Mouse (Mus musculus) gastrocnemius, postnatal 4 days (tissue): Measurements from ENCODE around the gene Zfp358. TPM values are rescaled to one million over a fixed set of nuclear protein-coding genes. Genes with fewer than 3 reads are reported as not detected.

Experiments
- DNase-seq, 2 experiments: peaks; one replicate each; pipeline ENCODE4 v3.0.0; 2021 to 2022; ENCODE audit warnings: low spot score in 2 of 2, mixed read lengths in 2 of 2
- total RNA-seq, 2 experiments: library from RNA; stranded (reverse); gene quantifications; 2 replicates each; pipeline ENCODE4 v1.2.3; 2021

The Zfp358 gene
- total RNA-seq, 2 experiments from 2014 or later, result 22.3 to 23.6 TPM

- DNase-seq, result no peak
These were observed 5.6 kb downstream of the Zfp358 start for GRCm38 (mm10) chr8:3498583-3498982.

- no peak for DNase-seq
These were observed 6.8 kb downstream of the Zfp358 start for GRCm38 (mm10) chr8:3499751-3500150.

GRCm38 (mm10) chr8:3500235-3501090 is 7.5 kb downstream of the Zfp358 start, which contains the start of gene Mcoln1:
Gene Mcoln1, plus strand, starts transcription at chr8:3500457.
- DNase-seq, result peak; percentile 94 to 98

- DNase-seq, result no peak
These were observed 9.3 kb downstream of the Zfp358 start for GRCm38 (mm10) chr8:3502217-3502616.

GRCm38 (mm10) chr8:3507979-3508754 is 15.2 kb downstream of the Zfp358 start:
- no peak for DNase-seq

GRCm38 (mm10) chr8:3514681-3515247 is 21.8 kb downstream of the Zfp358 start:
- no peak for DNase-seq

GRCm38 (mm10) chr8:3515260-3515671 is 22.3 kb downstream of the Zfp358 start, which contains the start of gene Pnpla6:
Gene Pnpla6, plus strand, starts transcription at chr8:3515384.
- peak; percentile 63 to 85 for DNase-seq

GRCm38 (mm10) chr8:3515771-3516417 is 23.0 kb downstream of the Zfp358 start:
- DNase-seq, result no peak

- peak; percentile 69 to 91 for DNase-seq
These were observed 23.6 kb downstream of the Zfp358 start for GRCm38 (mm10) chr8:3516450-3517116.

GRCm38 (mm10) chr8:3517117-3517495 is 24.2 kb downstream of the Zfp358 start:
- DNase-seq, result no peak

GRCm38 (mm10) chr8:3522007-3522697 is 29.2 kb downstream of the Zfp358 start:
- DNase-seq, result no peak

GRCm38 (mm10) chr8:3530816-3531215 is 37.9 kb downstream of the Zfp358 start:
- no peak for DNase-seq

GRCm38 (mm10) chr8:3531936-3532335 is 39.0 kb downstream of the Zfp358 start:
- no peak for DNase-seq

GRCm38 (mm10) chr8:3536053-3536841 is 43.3 kb downstream of the Zfp358 start:
- no peak for DNase-seq

- DNase-seq, result no peak
These were observed 44.0 kb downstream of the Zfp358 start for GRCm38 (mm10) chr8:3536940-3537339.

- DNase-seq, result no peak
These were observed 44.7 kb downstream of the Zfp358 start for GRCm38 (mm10) chr8:3537666-3538065.

- no peak for DNase-seq
These were observed 46.2 kb downstream of the Zfp358 start for GRCm38 (mm10) chr8:3539146-3539545.

- DNase-seq, result no peak
These were observed 47.1 kb downstream of the Zfp358 start for GRCm38 (mm10) chr8:3540076-3540475.

- DNase-seq, result no peak
These were observed 53.6 kb downstream of the Zfp358 start for GRCm38 (mm10) chr8:3546511-3546910.
